Mouse (Mus musculus): ENCODE data around the gene 1500011B03Rik.

DNA sequence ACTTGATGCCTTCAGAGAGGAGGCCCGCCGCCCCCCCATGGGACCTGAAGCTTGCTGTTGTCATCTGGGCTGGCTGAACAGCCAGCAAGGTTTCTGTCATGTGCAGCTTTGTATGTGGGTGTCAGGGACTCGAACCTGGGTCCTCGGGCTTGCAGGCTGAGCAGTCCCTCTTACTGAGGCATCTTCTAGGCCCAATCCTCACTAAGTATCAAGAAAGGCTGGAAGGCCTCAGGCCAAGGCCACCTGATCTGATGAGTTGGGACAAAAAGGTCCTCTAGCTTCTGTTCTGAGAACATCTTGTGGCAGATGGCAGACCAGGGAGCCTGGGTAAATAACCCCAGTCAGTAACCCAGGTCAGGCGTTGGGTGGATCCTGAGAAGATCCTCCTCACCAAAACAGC, 13.4 kb downstream of the 1500011B03Rik start:
- no peak for TF ChIP-seq CTCF (IDR thresholded peaks at IDR 0.05; ENCODE audit: control insufficient read depth, insufficient read depth, insufficient replicate concordance, low read depth, low read length)
- TF ChIP-seq POLR2A (IDR thresholded peaks at IDR 0.05; ENCODE audit: control insufficient read depth, low read depth, low read length): no peak

All from testis, adult 2 months (tissue).